Mouse (Mus musculus) liver, adult 2 months (tissue): Measurements from ENCODE around the gene Mettl25. TPM values are rescaled to one million over a fixed set of nuclear protein-coding genes. Genes with fewer than 3 reads are reported as not detected.

Experiments used
- DNase-seq: peaks from one replicate; pipeline ENCODE4 v3.0.0-alpha.2; 2011; ENCODE audit warnings: low read depth, low spot score; ENCODE audit errors: extremely low read depth
- H3K27ac ChIP-seq: fragments of 200-500 bp; replicated peaks from 2 replicates; pipeline ENCODE4 v1.5.1; 2012; ENCODE audit warnings: low read depth, mild to moderate bottlenecking, control low read depth, inconsistent platforms, low read length; ENCODE audit not compliant: insufficient read depth
- H3K27me3 ChIP-seq: fragments of 200-500 bp; 2 replicates; pipeline ENCODE4 v1.6.1; 2012; ENCODE audit warnings: mild to moderate bottlenecking, moderate library complexity, low read length, inconsistent platforms; ENCODE audit not compliant: control insufficient read depth, insufficient read depth
- H3K36me3 ChIP-seq: fragments of 200-500 bp; 2 replicates; pipeline ENCODE4 v1.6.1; 2012; ENCODE audit warnings: low read length, inconsistent platforms; ENCODE audit not compliant: control insufficient read depth, insufficient read depth
- H3K4me1 ChIP-seq: fragments of 200-500 bp; 2 replicates; pipeline ENCODE4 v1.6.1; 2011; ENCODE audit warnings: low read length; ENCODE audit not compliant: control insufficient read depth, insufficient read depth
- H3K4me3 ChIP-seq: fragments of 200-500 bp; 2 replicates; pipeline ENCODE4 v1.5.1; 2011; ENCODE audit warnings: low read depth, mild to moderate bottlenecking, control low read depth, low read length, moderate library complexity; ENCODE audit not compliant: insufficient read depth
- H3K79me2 ChIP-seq: fragments of 200-500 bp; 2 replicates; pipeline ENCODE4 v1.6.1; 2012; ENCODE audit warnings: inconsistent platforms, mild to moderate bottlenecking, low read length, moderate library complexity; ENCODE audit not compliant: control insufficient read depth, insufficient read depth
- H3K9ac ChIP-seq: fragments of 200-500 bp; 2 replicates; pipeline ENCODE4 v1.6.1; 2012; ENCODE audit warnings: low read depth, mild to moderate bottlenecking, control low read depth, inconsistent platforms, low read length
- CTCF ChIP-seq: fragments of 200-500 bp; IDR thresholded peaks from 2 replicates; pipeline ENCODE4 v1.5.1; 2011; ENCODE audit warnings: low read depth, low read length, control low read depth
- POLR2A ChIP-seq: fragments of 200-500 bp; IDR thresholded peaks from 2 replicates; pipeline ENCODE4 v1.6.1; 2011; ENCODE audit warnings: low read length, control low read depth; ENCODE audit not compliant: insufficient read depth; ENCODE audit errors: extremely low read depth
- WGBS: fragments of 180-500 bp; shearing (Covaris S2); methylation state at CpG from one replicate; pipeline ENCODE4 v1.1.7; 2018; 5-methylcytosine and 5-hydroxymethylcytosine counted together
- polyA plus RNA-seq: library from polyadenylated mRNA; depleted of rRNA; stranded (reverse); fragments of >200 nt; gene quantifications from 2 replicates; pipeline ENCODE4 v1.2.3, GENCODE M21; 2012
- total RNA-seq: library from RNA; depleted of rRNA; stranded (reverse); fragments of >200 nt; gene quantifications from 2 replicates; pipeline ENCODE4 v1.2.3, GENCODE M21; 2014

Mettl25 gene
- total and polyA plus RNA-seq, 2 experiments: 1.2 to 4.9 TPM

DNA sequence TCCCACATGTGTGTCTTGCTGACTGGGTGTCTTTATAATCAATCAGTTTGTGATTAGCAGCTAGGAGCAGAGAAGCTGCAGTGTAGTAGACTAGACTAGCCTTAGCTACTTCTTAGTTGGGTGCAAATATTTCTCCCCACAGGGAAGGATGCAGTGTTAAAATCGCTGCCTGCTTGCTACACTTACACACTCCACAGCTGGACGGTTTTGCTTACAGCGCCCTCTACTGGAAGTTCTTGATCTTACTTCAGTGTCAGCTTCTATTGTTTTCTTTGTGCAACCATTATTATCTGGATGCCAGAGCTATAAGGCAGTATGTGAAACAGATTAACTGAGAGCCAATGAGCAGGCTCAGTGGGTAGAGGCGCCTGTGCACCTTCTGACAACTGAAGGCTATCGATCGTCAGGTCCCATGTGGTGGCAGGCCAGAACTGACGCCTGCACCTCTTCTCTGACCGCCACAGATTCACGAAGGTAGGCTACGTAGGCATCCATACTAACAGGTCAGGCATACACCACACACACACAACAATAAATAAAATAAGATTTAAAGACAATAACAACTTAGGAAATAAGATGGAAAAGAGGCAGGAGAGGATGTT, 6.5 kb downstream of the Mettl25 start:
- H3K27me3 ChIP-seq: no peaks in the 10 kb centered on the region
- peak; percentile 13 for DNase-seq
- 71% methylated on average over 10 of the region's 10 CpGs for WGBS
- no peaks in the 10 kb centered on the region for H3K79me2 ChIP-seq
- H3K9ac ChIP-seq: no peak overlapping the region
- H3K27ac ChIP-seq: no peak overlapping the region
- TF ChIP-seq CTCF (no peak), POLR2A (no peak)
- H3K4me3 ChIP-seq: no peak overlapping the region
- no peaks in the 10 kb centered on the region for H3K4me1 ChIP-seq
- H3K36me3 ChIP-seq: peaks cover 6% of the 10 kb centered on the region

DNA sequence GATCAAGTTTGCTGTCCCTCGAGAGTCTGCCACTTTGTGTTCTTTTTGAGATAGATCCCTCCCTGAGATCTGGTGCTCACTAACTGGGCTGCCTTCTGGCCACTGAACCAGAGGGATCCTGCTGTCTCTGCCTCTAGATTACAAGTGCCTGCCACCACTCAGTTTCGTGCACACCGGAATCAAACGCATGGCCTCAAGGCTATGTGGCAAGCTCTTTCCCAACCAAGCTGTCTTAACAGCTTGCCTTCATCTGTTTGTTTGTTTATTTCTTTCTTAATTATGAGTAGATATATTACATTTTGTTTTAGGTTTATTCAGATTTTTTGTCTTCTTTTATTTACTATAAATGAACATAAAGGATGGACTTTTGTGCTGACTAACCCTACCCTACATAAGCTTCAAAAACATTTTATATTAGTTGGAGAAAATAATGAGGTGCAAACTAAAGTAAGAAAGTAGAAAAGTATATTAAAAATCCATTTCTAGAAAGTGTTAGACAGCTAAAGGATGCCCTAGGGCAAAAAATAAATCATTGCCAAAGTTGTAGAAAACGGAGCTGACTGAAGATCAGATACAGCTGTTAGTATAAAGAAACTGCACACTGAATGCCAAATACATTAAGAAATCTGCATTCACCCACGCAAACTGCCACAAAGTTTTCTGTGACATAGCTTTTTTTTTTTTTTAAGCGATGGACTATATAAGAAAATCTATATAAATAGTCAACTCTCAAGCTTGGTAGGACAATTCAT, 34.7 kb downstream of the Mettl25 start:
- no peaks in the 10 kb centered on the region for H3K4me1 ChIP-seq
- DNase-seq: no peak
- no peak overlapping the region for H3K27ac ChIP-seq
- H3K4me3 ChIP-seq: no peak overlapping the region
- no peaks in the 10 kb centered on the region for H3K36me3 ChIP-seq
- TF ChIP-seq CTCF: no peak
- no peak for TF ChIP-seq POLR2A
- H3K79me2 ChIP-seq: no peaks in the 10 kb centered on the region
- no peak overlapping the region for H3K9ac ChIP-seq
- H3K27me3 ChIP-seq: no peaks in the 10 kb centered on the region
- WGBS: 92% methylated on average over 7 of the region's 7 CpGs

DNA sequence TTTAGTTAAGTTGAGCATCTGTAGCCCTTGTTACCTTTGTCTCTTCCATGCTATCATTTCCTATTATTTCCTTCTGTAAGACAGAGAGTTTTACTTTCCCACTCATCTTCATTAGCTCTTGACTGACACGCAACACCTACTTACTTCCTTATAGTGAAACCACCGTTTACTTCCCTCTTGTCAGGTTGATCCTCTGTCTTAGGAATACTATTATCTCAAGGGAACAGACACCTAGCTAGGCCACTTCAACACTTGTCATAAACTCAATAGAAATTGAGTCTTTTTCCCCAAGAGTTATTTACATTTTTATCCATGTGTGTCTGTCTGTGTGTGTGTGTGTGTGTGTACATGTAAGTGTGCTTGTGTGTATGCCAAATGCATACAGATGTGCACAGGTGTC, 37.7 kb downstream of the Mettl25 start:
- 91% methylated on average over 2 of the region's 2 CpGs for WGBS

GRCm38 (mm10) chr10:105802132-105802531, 39.0 kb downstream of the Mettl25 start:
- H3K79me2 ChIP-seq: no peaks in the 10 kb centered on the region
- TF ChIP-seq CTCF: no peak
- no peak for TF ChIP-seq POLR2A
- no peak overlapping the region for H3K27ac ChIP-seq
- H3K27me3 ChIP-seq: no peaks in the 10 kb centered on the region
- no peak overlapping the region for H3K9ac ChIP-seq
- no peaks in the 10 kb centered on the region for H3K36me3 ChIP-seq
- no peak for DNase-seq
- WGBS: 96% methylated on average over 6 of the region's 6 CpGs
- no peak overlapping the region for H3K4me3 ChIP-seq
- H3K4me1 ChIP-seq: no peaks in the 10 kb centered on the region

More for the DNA sequence above, 37.7 kb downstream of the Mettl25 start:
- Histone ChIP-seq H3K9ac (no peak overlapping the region), H3K4me1 (no peaks in the 10 kb centered on the region), H3K36me3 (no peaks in the 10 kb centered on the region), H3K27ac (no peak overlapping the region), H3K27me3 (no peaks in the 10 kb centered on the region), H3K79me2 (no peaks in the 10 kb centered on the region), H3K4me3 (no peak overlapping the region)
- no peak for DNase-seq
- TF ChIP-seq POLR2A: no peak
- no peak for TF ChIP-seq CTCF

DNA sequence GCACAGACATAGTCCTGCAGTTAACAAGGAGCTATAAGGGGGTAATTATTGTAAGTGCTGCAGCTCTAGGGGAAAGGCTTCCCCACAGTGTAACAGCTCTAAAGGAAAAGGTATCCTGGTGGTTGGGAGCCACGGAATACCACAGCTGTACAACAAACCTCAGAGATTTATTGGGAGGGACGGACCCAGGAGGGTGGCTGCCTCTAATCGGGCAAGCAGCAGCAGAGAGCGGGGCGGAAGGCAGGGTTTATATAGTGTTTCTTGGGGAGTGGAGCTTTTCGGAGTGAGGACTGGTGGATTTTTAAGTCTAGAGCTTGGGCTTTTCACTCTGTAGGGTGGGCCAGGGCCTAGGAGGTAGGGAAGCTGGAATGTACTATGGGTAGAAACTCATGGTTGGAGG, 40.0 kb downstream of the Mettl25 start:
- Histone ChIP-seq H3K27me3 (no peaks in the 10 kb centered on the region), H3K36me3 (no peaks in the 10 kb centered on the region), H3K27ac (no peak overlapping the region), H3K79me2 (no peaks in the 10 kb centered on the region), H3K9ac (no peak overlapping the region), H3K4me1 (no peaks in the 10 kb centered on the region), H3K4me3 (no peak overlapping the region)
- 94% methylated on average over 6 of the region's 6 CpGs for WGBS
- no peak for DNase-seq
- TF ChIP-seq POLR2A: no peak
- no peak for TF ChIP-seq CTCF
